Comparison of ENCODE assay signal across 21 mouse cellular contexts in the genomic region with DNA sequence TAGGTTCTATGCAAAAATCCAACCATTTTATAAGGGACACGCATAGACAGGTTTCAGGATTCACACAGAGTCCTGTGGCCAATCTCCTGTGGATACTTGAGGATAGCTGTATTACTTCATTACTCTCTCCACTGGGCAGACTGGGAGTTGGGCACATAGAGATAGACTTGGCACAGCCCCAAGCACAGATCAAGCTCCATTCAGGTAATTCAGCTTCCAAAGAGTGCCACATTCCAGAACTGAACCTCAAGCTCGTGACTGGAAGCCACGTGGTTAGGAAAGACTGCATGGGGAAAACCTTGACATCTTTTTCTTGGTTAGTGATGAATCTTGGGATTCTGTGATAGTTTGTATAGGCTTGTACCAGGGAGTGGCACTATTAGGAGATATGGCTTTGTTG. TPM values are rescaled to one million over a fixed set of nuclear protein-coding genes. Genes with fewer than 3 reads are reported as not detected.
DNase-seq lines count a peak whose midpoint lies in the region; ATAC-seq and TF ChIP-seq lines count a peak whose summit lies in the region.
"Had no signal": no experiment of that assay in that cellular context is flagged by ENCODE, and none has a peak within 500 bp of the region (broad histone marks: within the 10 kb centered on the region; RNA-seq: fewer than 3 reads in every experiment).

No protein-coding gene starts in this region.

- ATAC-seq in embryonic facial prominence, embryonic 14.5 days (ENCODE audit: low read depth) = no peak
- ATAC-seq: CD4-positive, CD25-positive, alpha-beta regulatory T cell, adult 4 months; forebrain, embryonic 13.5 days; forebrain, postnatal 0 days had no signal

- no peak for TF ChIP-seq CTCF in E14TG2a.4 (conservative IDR thresholded peaks at IDR 0.05; ENCODE audit: low read length)

- peaks cover 9% of the 10 kb centered on the region for H3K4me1 ChIP-seq in embryonic facial prominence, embryonic 14.5 days (ENCODE audit: control insufficient read depth, insufficient read depth, low read length)
- peaks cover 31% of the 10 kb centered on the region for H3K4me1 ChIP-seq in embryonic facial prominence, embryonic 10.5 days
- peaks cover 80% of the 10 kb centered on the region for H3K4me1 ChIP-seq in E14TG2a.4 (replicated peaks; ENCODE audit: low read depth, low read length)

- no peaks in the 10 kb centered on the region for H3K36me3 ChIP-seq in embryonic facial prominence, embryonic 14.5 days (ENCODE audit: control insufficient read depth, insufficient read depth, low read length)
- H3K36me3 ChIP-seq in embryonic facial prominence, embryonic 10.5 days (replicated peaks) = no peaks in the 10 kb centered on the region
- no peaks in the 10 kb centered on the region for H3K36me3 ChIP-seq in E14TG2a.4 (ENCODE audit: insufficient read depth, low read length)
- H3K36me3 ChIP-seq: embryonic facial prominence, embryonic 13.5 days; heart, embryonic 12.5 days; hindbrain, embryonic 10.5 days had no signal

- peak; percentile 28 for DNase-seq in embryonic facial prominence, embryonic 14.5 days (ENCODE audit: low spot score)
- DNase-seq in embryonic facial prominence, embryonic 10.5 days (ENCODE audit: low spot score) = no peak
- peak; percentile 83 to 84 for DNase-seq in kidney, adult 8-10 months
- no peak for DNase-seq in kidney, postnatal 4 days
- DNase-seq in kidney, postnatal 10 days = peak; percentile 70
- no peak for DNase-seq in ovary, postnatal 10 days (ENCODE audit: low spot score)
- no peak for DNase-seq in heart, adult 11 months
- DNase-seq: adrenal gland, adult 2 months; B cell, adult 2 months; cerebellum, adult 11-12 months; cerebellum, adult 9-10 months; cerebellum, postnatal 25 days; forebrain, postnatal 0 days; gastrocnemius, postnatal 14 days had no signal

- H3K4me3 ChIP-seq in embryonic facial prominence, embryonic 14.5 days (ENCODE audit: low read depth, low read length) = no peak overlapping the region
- no peak overlapping the region for H3K4me3 ChIP-seq in embryonic facial prominence, embryonic 10.5 days
- H3K4me3 ChIP-seq in E14TG2a.4 (replicated peaks; ENCODE audit: low read length) = peak overlapping the region; percentile 61; the same call in 1 of the 2 replicates
- H3K4me3 ChIP-seq: embryonic facial prominence, embryonic 13.5 days; forebrain, embryonic 13.5 days; heart, embryonic 12.5 days; hindbrain, embryonic 10.5 days had no signal

- H3K27me3 ChIP-seq in embryonic facial prominence, embryonic 14.5 days (replicated peaks; ENCODE audit: control insufficient read depth, insufficient read depth, low read length) = no peaks in the 10 kb centered on the region
- no peaks in the 10 kb centered on the region for H3K27me3 ChIP-seq in embryonic facial prominence, embryonic 10.5 days (replicated peaks; ENCODE audit: low read depth, poor library complexity, severe bottlenecking)
- no peaks in the 10 kb centered on the region for H3K27me3 ChIP-seq in E14TG2a.4 (ENCODE audit: insufficient read depth, low read length)
- H3K27me3 ChIP-seq: embryonic facial prominence, embryonic 13.5 days; forebrain, embryonic 13.5 days; heart, embryonic 12.5 days had no signal

- no peak overlapping the region for H3K9ac ChIP-seq in embryonic facial prominence, embryonic 14.5 days (ENCODE audit: low read depth, low read length)
- H3K9ac ChIP-seq: embryonic facial prominence, embryonic 13.5 days; forebrain, embryonic 13.5 days; forebrain, postnatal 0 days; heart, embryonic 12.5 days; hindbrain, embryonic 14.5 days had no signal

- H3K9me3 ChIP-seq in embryonic facial prominence, embryonic 14.5 days (ENCODE audit: control insufficient read depth, low read length) = no peaks in the 10 kb centered on the region
- no peaks in the 10 kb centered on the region for H3K9me3 ChIP-seq in embryonic facial prominence, embryonic 10.5 days
- no peaks in the 10 kb centered on the region for H3K9me3 ChIP-seq in E14TG2a.4 (ENCODE audit: low read length)
- H3K9me3 ChIP-seq: embryonic facial prominence, embryonic 13.5 days; forebrain, embryonic 13.5 days; heart, embryonic 12.5 days; hindbrain, embryonic 10.5 days had no signal

- WGBS in embryonic facial prominence, embryonic 14.5 days = 83% methylated on average over 3 of the region's 3 CpGs
- 90% methylated on average over 3 of the region's 3 CpGs for WGBS in embryonic facial prominence, embryonic 10.5 days

- no peak overlapping the region for H3K4me2 ChIP-seq in embryonic facial prominence, embryonic 14.5 days (ENCODE audit: low read depth, low read length)
- H3K4me2 ChIP-seq: embryonic facial prominence, embryonic 13.5 days; forebrain, embryonic 13.5 days; heart, embryonic 12.5 days; hindbrain, embryonic 14.5 days had no signal

- H3K27ac ChIP-seq in embryonic facial prominence, embryonic 14.5 days (replicated peaks; ENCODE audit: low read depth, low read length) = no peak overlapping the region
- no peak overlapping the region for H3K27ac ChIP-seq in embryonic facial prominence, embryonic 10.5 days (replicated peaks)
- H3K27ac ChIP-seq: embryonic facial prominence, embryonic 13.5 days; forebrain, embryonic 13.5 days; hindbrain, embryonic 10.5 days; hindbrain, embryonic 14.5 days had no signal

RNA-seq across cellular contexts. Expression of gene Derl3, which starts 14.4 kb away (rescaled TPM):
- polyA plus RNA-seq in embryonic facial prominence, embryonic 14.5 days (2014; fragmentation: Nextera tagmentation; extraction: Ambion mirVana) = 1.9 and 2.1 TPM in 2 replicates
- 2.3 and 3.0 TPM in 2 replicates for polyA plus RNA-seq in embryonic facial prominence, embryonic 10.5 days (2016; fragmentation: Nextera tagmentation; extraction: Ambion mirVana)

RNA-seq across cellular contexts. Expression of gene Mif, which starts 18.8 kb away (rescaled TPM):
- polyA plus RNA-seq in embryonic facial prominence, embryonic 14.5 days (2014; fragmentation: Nextera tagmentation; extraction: Ambion mirVana) = 1,291 and 1,408 TPM in 2 replicates
- polyA plus RNA-seq in embryonic facial prominence, embryonic 10.5 days (2016; fragmentation: Nextera tagmentation; extraction: Ambion mirVana) = 3,361 and 3,650 TPM in 2 replicates

RNA-seq across cellular contexts. Expression of gene Gstt2, which starts 41.6 kb away (rescaled TPM):
- 9.7 and 12.9 TPM in 2 replicates for polyA plus RNA-seq in embryonic facial prominence, embryonic 14.5 days (2014; fragmentation: Nextera tagmentation; extraction: Ambion mirVana)
- polyA plus RNA-seq in embryonic facial prominence, embryonic 10.5 days (2016; fragmentation: Nextera tagmentation; extraction: Ambion mirVana) = 6.8 and 8.5 TPM in 2 replicates

RNA-seq across cellular contexts. Expression of gene Smarcb1, which starts 42.6 kb away (rescaled TPM):
- 150 and 173 TPM in 2 replicates for polyA plus RNA-seq in embryonic facial prominence, embryonic 14.5 days (2014; fragmentation: Nextera tagmentation; extraction: Ambion mirVana)
- polyA plus RNA-seq in embryonic facial prominence, embryonic 10.5 days (2016; fragmentation: Nextera tagmentation; extraction: Ambion mirVana) = 284 and 291 TPM in 2 replicates

RNA-seq across cellular contexts. Expression of gene Chchd10, which starts 54.1 kb away (rescaled TPM):
- polyA plus RNA-seq in embryonic facial prominence, embryonic 14.5 days (2014; fragmentation: Nextera tagmentation; extraction: Ambion mirVana) = 28.3 and 53.3 TPM in 2 replicates
- 8.4 and 9.6 TPM in 2 replicates for polyA plus RNA-seq in embryonic facial prominence, embryonic 10.5 days (2016; fragmentation: Nextera tagmentation; extraction: Ambion mirVana)

Comparison
In these comparisons a context has a peak if more than half of its experiments do, and no peak if none do; other contexts are left out.
1. DNase-seq: peak in embryonic facial prominence, embryonic 14.5 days (single experiment), kidney, adult 8-10 months (2 of 2) and kidney, postnatal 10 days (single experiment); none in embryonic facial prominence, embryonic 10.5 days (single experiment), kidney, postnatal 4 days (0 of 2), ovary, postnatal 10 days (single experiment) and heart, adult 11 months (single experiment).